Mouse (Mus musculus): ENCODE data around the gene Il34.

DNA sequence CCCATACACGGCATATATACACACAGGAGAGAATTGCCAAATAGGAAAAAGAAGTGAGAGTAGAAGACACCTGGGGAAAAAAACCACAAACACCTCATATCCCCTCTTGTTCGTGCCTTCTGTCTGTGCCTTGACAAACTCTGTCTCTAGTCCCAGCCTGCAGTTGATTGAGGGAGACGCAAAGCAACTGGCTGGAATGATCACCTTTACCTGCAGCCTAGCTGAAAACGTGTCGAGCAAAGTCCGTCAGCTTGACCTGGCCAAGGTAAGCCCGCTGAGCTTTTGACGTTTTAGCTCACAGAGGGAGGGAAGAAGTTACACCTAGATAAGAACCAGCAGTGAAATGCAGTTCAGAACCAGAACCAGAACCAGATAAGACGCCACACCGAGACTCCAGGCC lies 45.5 kb upstream of the Il34 start:
- TF ChIP-seq POLR2A (IDR thresholded peaks at IDR 0.05; ENCODE audit: extremely low read depth, insufficient read depth, low read length) (no peak), CTCF (IDR thresholded peaks at IDR 0.05; ENCODE audit: extremely low read depth, insufficient read depth, low read length) (no peak)

All from cortical plate, adult 2 months (tissue).